Mouse (Mus musculus) embryo, embryonic 11.5 days (tissue): ENCODE data around the gene Btf3.
A peak's percentile ranks its signal among the peaks of the same experiment; 100 is the strongest.

Source experiments
- DNase-seq: peaks from one replicate; pipeline ENCODE4 v3.0.0-alpha.2; 2012; ENCODE audit warnings: low read depth, low spot score

Gene Btf3

DNA sequence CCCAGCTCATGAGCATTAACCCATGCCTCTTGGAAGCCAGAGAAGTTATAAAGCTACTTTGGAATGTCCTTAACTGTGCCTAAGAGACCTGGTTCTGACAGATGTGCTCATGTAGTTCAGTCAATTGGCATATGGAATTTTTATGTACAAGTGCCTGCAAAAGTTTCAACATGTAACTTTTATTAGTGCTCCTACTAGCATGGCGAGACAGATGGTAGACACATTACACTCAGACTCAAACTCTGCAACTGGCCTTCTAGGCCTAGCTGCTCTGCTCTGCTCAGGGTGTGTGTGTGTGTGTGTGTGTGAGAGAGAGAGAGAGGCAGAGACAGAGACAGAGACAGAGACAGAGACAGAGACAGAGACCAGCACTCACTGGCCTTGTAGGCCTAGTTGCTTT is 19.4 kb upstream of the Btf3 start:
- no peak for DNase-seq

DNA sequence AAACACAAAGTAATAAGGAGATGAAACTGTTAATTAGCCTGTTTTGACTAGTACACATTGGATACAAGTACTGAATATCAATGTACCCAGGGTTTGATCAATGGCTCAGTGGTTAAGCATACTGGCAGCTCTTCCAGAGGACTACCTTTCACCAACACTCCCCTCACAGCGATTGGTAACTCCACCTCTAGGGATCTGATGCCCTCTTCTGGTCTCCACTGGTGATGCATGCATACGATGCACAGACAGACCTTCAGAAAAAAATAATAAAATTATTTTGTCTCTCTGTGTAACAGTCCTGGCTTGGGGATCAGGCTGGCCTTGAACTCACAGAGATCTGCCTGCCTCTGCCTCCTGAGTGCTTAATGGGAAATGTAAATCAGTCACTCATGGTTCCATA is 15.3 kb upstream of the Btf3 start:
- no peak for DNase-seq

DNA sequence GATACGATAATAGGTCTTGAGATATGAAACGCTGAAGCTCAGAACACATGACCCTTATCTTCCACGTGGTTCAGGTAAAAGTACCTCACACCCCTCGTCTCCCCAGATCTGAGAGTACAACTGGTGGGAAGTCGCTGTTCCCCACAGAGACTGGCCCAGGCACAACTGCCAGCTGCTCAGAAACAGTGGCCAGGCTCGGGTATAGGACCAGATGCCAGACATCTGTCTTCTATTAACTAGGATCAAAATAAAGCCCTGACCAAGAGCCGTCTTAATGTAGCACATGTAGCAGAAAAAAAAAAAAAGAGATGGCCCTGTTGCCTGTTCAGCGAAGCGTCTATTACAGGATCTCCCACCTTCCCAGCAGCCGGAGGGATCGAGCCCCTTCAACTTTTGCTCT is 8.2 kb upstream of the Btf3 start:
- no peak for DNase-seq

DNA sequence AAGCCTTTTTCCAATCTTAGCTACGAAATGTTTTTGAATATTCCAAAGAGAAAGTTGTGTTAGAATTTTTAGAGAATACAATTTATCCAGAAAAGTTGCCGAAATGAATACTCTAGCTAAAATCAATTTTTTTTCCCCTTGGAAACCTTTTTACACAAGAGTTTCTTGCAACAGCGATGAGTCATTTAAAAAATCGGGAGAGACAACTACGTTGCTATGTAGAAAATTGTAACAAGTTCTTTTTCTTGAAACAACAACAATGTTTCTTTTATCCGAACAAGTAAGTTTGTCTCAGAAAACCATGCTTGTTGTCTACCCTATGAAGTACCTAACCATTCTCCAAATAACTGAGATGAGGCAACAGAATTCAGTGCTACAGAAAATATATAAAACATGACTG is 1.1 kb upstream of the Btf3 start:
- no peak for DNase-seq

DNA sequence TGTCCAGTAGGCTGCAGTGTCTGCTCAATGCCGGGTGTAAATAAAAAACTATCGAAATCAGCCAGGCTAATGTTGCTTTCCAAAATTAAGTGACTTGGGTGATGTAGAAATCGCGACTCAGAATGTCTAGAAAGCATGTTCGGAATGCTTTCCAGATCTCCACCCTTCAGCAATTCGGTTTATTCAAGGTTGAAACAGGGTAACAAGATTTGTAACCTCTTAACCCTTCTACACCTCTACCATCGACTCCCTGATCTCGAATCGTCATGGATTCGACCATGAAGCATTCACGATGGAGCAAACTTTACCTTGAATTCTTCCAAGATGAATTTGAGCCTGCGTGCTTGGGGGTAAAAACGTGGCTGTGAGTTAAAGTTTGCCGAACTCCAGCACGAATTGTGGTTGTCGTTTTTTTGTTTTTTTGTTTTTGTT is 456 bp upstream of the Btf3 start:
- no peak for DNase-seq

DNA sequence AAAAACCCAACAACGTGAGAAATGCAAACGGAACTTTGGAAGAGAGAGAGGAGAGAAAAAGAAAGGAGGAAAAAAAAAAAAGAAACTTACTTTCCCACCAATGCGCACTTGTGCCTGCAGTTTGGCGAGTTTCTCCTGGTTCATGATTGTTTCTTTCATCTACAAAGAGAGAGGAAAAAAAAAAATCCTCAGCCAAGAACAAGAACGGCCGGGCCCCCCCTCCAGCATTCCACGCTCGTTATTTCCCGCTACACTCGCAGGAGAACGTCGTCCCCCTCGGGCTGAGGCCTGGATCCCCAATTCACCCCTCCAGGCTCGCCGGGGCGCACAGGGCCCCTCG is 696 bp downstream of the Btf3 start:
- no peak for DNase-seq

DNA sequence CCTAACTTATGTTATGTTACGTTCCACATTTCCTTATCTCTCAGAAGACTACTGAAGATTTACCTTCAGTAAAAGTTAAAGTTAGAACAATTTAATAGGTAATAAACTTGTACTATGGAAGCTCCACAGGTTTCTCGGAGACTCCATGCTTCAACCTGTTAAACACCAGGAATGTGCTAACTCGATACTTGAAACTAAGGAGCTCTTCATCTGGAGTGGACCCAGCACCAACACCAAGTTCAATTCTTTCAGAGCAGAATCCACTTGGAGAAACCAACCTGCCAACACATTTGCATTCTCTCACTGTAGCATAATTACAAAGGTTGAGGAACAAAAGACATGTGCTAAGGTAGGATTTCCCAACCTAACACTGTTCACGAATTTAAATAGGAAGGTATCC is 1.7 kb downstream of the Btf3 start:
- no peak for DNase-seq

DNA sequence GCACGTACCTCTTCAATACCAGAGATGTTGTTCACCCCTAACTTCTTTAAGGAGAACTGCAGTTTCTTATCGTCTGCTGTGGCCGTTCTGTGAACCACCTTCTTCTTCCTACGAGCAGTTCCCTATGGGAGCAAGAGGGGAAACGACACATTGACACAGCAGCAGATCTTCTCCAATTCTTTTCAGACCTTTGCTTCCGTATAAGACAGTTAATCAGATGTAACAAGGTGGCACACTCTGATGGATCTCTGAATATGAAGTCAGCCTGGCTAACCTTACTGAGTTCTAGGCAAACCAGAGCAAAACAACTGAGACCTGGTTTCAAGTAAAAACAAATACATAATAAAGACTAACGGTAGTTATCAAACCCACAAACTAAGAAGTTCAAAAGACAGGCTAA is 3.2 kb downstream of the Btf3 start:
- no peak for DNase-seq

DNA sequence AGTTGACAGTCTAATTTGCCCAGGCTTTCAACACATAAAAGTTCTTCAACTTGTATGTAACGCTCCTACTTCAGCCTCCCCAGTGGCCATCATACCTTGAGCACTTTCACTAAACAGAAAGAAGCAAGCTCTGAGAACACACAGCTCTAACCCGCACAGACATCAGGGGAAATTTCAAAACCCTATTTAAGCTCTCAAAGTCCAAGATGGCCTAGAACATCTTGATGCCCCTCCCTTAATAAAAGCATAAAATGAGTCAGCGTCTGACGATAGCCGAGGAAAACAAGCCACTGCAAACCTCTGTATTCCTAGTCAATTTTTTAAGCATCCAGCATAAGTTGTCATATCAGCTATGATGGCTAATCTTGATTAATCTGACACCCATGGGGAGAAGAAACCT is 5.2 kb downstream of the Btf3 start:
- DNase-seq = no peak

DNA sequence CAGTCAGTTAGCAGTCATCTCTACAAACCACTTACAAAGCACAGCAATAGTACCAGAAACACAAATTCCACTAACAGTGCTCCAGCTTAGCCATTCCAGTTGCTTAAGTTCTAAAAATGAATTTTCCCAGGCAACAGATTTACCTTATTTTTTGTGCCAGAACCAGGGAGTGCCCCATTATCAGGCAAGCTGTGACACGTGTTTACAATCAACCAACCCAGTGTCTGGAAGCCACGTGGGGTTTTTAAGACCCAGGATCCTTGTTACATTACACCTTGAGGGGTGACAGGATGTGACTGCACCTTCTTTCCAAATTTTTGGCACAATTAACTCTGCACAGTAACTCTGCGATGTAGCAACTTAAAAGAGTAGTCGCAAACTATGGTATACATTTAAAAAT is 8.1 kb downstream of the Btf3 start:
- DNase-seq = no peak

DNA sequence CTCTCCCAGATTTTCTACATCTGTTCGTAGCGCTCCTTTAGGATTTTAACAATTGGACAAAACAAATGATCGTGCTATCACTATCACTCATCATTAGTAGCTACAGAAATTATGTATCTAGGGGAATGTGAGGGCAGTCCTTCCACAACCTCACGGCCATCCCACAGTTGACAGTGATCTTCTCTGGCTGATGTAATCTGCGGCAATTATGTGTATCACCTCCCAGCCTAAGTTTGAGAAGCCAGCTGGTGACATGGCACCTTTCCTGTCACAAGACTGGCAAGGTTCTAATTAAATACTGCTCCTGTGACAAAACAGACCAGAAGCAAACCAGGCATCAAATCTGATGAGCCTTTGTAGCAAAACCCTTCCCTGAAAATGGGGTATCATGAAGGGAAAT is 8.8 kb downstream of the Btf3 start:
- DNase-seq = no peak

DNA sequence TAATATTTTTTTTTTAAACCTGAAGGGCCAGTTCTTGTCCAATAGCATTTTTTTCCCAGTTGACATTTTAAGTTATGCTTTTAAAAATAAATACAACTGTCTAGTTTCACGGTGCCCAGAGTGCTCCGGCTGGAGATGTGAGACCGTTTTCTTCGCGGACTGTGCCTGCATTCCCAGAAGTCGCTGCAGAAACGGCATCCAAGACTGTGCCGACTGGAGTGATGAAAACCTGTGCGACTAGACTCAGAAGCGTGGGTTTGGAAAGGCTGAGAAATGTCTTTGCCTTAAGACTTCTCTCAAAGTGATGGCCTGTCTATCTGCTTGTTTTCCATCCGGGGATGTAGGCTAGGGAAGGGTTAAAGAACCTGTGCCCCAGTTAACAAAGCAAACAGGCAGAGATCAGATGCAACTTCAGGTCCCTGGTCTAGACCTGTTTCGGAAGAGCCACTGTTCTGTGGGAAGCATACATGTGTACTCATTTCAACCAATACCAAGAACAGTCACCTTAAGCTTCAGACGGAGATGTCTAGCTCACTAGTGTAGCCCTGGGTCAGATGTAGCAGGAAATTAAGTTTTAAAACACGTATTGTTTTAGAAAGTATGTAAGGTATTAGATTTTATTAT is 9.8 kb downstream of the Btf3 start:
- no peak for DNase-seq

DNA sequence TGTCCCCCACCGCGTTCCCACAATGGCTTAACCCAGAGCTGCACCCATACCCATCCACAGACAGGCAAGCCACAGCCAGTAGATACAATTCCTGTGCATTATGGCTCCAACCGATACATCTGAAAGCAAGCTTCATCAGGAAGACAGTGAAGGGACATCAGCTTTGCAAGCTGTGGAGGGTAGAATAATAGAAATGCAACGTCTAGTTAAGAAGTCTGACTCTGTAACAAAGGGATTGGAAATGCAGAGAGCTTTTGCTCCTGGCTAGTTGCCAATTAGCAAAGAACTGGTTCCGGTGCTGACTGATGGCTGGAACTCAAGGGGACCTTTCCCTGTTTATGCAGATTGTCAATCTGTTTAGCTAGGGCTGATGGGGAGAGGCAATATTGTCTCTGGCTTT is 10.4 kb downstream of the Btf3 start:
- no peak for DNase-seq

DNA sequence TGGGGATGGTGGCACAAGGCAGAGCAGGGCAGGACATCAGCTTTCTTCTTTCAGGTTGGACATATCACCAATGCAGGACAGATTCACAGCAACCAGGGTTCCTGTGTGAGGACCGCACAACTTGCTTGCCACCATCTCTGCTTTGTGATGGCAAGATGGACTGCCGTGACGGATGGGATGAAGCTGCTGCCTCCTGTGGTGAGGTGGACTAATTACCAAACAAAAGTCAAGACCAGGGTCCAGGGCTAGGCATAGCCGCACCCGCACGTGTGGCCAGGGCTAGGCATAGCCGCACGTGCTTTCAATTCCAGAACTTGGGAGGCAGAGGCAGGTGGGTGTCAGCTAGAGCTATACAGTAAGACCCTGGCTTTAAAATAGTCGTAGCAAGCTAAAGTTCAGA is 11.5 kb downstream of the Btf3 start:
- DNase-seq = no peak

DNA sequence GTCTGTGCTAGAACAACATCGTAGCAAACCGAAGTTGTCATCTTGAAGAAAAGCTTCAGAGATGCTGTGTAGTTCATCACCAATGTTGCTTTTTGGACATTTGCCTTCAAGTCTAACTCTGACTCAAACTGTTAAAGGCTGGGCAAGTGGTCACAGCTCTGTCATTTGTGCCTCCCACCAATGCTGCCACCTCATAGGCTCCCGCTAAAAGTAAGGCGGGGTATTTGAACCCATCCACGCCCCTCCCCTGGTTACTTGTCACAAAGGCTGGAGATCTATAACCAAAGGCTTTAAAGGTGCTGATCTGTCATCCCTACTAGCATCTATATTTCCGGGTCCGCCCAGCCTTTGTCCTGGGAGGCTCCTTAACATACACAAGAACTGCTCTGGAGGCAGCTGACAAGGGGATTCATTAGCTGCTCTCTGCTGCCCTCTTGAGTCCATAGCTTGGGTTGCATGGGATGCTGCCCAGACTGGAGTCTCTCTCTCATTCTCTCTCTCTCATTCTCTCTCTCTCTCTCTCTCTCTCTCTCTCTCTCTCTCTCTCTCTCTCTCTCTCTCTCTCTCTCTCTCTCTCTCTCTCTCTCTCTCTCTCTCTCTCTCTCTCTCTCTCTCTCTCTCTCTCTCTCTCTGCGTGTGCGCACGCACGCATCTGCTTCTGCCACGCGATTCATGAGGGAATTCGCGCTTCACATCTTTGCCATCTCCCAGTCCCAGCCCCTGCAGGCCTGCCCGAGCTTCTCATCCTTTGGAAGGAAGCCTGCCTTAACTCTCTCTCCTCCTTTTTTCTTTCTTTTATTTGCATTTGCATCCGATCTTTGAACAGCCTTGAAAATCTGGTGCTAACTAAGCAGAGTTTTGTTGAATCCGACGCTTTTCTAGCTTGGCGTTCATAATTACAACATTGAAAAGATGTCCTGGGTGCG is 17.7 kb downstream of the Btf3 start:
- DNase-seq = peak; percentile 82

DNA sequence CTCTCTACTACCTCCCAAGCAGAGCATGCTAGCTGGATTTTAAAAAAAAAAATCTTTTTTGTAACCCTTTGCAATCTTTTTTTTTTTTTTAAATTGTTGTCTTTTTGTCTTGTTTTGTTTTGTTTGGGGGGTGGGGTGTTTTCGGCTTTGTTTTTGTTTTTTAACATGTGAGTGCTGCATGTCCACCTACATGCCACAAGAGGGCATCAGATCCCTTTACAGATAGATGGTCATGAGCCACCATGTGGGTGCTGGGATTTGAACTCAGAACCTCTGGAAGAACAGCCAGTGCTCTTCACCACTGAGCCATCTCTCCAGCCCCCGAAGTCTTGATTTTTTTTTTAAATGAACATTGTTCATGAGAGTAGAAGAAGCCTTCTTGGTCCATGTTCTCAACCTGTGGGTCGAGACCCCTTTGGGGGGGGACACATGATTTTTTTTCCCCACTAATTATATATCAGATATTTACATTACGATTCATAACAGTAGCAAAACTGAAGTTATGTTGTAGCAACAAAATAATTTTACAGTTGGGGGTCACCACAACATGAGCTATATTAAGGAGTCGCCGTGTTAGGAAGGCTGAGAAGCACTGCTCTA is 18.8 kb downstream of the Btf3 start:
- no peak for DNase-seq

DNA sequence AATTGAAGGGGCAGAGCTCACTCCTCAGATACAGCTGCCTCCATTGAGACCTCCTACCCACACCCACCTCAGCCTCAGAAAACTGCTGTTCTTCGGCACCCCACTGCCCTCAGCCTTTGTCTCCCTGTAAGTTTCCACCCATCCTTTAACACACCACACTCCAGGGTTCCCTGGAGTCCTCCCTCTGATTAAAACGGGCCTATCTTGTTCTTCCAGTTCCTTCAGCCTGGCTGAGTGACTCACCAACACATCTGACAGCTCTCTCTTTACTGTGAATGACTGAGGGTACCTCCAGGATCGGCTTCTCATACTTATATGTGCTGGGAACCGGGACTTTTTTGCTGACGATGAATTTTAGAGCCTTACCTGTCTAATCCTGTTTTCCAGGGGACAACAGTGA is 20.7 kb downstream of the Btf3 start:
- no peak for DNase-seq

DNA sequence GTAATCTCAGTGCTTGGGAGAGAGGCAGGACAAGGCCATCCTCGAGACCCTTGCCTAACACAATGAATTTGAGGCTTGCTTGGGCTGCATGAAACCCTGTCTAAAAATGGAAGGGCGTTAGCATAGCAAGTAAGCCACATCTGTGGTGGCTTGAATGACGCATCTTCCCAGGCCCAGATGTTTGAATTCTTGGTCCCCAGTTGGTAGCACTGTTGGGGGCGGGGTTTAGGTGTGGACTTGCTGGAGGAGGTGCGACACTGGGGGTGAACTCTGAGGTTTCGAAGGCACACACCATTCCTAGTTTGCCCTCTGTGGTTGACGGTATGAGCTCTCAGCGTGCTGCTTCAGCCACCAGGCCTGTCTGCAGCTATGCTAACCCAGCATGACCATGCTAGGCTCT is 25.1 kb downstream of the Btf3 start:
- no peak for DNase-seq

DNA sequence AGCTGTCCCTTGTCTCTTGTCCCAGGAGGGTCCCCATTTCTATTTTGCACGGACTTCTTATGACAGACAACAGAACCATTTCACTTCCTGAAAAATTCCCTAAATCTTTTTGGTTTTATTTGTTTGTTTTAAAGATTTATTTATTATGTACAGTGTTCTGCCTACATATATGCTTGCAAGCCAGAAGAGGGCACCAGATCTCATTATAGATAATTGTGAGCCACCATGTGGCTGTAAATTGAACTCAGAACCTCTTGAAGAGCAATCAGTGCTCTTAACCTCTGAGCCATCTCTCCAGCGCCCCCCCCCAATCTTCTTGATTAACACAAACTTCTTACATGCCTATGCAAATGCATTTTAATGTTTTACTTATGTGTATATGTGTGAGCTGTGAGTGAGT is 26.1 kb downstream of the Btf3 start:
- DNase-seq = no peak

DNA sequence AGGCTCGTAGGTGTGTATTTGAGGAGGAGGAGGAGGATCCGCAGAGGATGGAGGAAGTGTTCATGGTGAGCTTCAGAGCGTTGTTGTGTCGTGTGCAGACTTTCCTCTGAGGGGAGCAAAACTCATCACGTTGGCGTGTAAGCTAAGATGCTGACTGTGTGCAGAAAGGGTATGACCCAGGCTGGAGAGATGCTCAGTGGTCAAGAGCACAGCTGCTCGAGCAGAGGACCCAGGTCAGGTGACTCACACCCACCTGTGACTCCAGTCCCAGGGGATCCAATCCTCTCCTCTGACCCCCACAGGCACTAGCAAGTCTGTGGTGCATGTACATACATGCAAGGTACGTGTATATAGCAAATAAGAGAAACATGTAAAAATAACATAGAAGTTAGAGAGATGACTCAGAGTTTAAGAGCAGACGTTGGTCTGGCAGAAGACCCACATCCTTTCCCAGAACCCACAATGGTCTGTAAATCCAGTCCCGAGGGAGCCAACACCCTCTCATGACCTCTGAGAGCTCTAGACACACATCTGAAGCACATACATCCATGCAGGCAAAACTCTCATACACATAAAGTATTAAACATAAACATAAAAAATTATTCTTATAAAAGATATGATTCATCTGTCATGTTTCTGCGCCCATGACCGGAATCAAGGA is 35.7 kb downstream of the Btf3 start:
- DNase-seq = no peak

DNA sequence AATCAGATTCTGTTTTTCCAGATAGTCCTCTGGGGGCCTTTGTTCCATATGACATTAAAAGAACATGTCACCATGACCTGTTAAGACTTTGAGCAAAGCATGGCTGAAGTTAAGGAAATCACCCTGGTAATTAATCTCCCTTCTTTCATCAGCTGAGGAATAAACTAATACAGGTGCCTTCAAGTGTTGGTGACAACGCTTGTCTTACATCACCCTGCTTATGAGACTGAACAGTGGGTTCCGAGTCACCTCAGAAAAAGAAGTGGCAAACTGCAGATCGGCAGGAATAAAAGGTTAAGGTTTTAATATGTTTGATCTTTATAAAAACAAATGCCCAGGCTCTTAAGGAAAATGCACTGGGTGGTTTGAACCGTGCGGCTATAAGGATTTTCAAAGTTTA is 37.1 kb downstream of the Btf3 start, which contains the start of gene Gm21976:
Gm21976 (plus strand) TSS at position 202 of the 400 bp plus-strand sequence.
- DNase-seq = no peak

DNA sequence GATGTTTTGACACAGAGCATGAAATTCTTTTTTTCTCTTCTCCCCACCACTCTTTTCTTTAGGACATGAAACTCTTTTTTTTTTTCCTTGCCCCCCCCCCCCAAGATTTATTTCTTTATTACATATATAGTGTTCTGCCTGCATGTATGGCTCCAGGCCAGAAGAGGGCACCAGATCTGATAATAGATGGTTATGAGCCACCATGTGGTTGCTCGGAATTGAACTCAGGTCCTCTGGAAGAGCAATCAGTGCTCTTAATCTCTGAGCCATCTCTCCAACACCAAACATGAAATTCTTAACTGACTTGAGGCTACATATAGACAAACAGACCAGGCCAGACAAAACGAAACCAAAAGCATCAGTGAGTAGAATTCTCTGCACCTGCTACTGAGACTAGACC is 39.3 kb downstream of the Btf3 start:
- DNase-seq = no peak
